12 mouse cellular contexts compared by ENCODE assay signal in the genomic region with DNA sequence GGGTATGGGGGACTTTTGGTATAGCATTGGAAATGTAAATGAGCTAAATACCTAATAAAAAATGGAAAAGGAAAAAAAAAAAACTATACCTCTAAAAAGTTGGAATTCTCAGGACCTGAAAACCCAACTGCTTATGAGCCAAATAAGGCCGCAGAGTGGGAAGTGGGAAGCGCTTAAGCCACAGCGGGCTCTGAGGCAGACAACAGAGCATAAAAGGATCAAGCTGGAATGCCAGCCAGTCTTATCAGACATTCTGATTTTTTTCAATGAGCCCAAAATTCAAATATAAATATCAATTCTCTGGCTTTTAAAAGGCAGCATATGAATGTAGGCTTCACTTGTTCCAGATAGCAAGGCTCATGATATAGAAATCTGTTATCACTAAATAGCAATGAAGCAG. TPM values are rescaled to one million over a fixed set of nuclear protein-coding genes. Genes with fewer than 3 reads are reported as not detected.
DNase-seq lines count a peak whose midpoint lies in the region; ATAC-seq and TF ChIP-seq lines count a peak whose summit lies in the region.
"Had no signal": no experiment of that assay in that cellular context is flagged by ENCODE, and none has a peak within 500 bp of the region (broad histone marks: within the 10 kb centered on the region; RNA-seq: fewer than 3 reads in every experiment).

No protein-coding gene starts in this region.

- peaks cover 3% of the 10 kb centered on the region for H3K36me3 ChIP-seq in heart, embryonic 13.5 days
- H3K36me3 ChIP-seq in ES-Bruce4 (ENCODE audit: control insufficient read depth, insufficient read depth, low read length, poor library complexity, severe bottlenecking) = no peaks in the 10 kb centered on the region; the same call in 1 of the 2 replicates
- H3K36me3 ChIP-seq in forebrain, postnatal 0 days (ENCODE audit: insufficient read depth) = no peaks in the 10 kb centered on the region
- no peaks in the 10 kb centered on the region for H3K36me3 ChIP-seq in liver, postnatal 0 days (replicated peaks; ENCODE audit: insufficient read depth, low read length)

- no peak for TF ChIP-seq CTCF in ES-Bruce4 (IDR thresholded peaks at IDR 0.05; ENCODE audit: low read depth, low read length)
- TF ChIP-seq CTCF in forebrain, postnatal 0 days (IDR thresholded peaks at IDR 0.05; ENCODE audit: low read depth) = no peak
- no peak for TF ChIP-seq CTCF in liver, postnatal 0 days (IDR thresholded peaks at IDR 0.05; ENCODE audit: low read depth)

- H3K9ac ChIP-seq in heart, embryonic 13.5 days = no peak overlapping the region
- peak overlapping the region; percentile 96 for H3K9ac ChIP-seq in ES-Bruce4 (ENCODE audit: low read depth, poor library complexity, severe bottlenecking)
- no peak overlapping the region for H3K9ac ChIP-seq in forebrain, postnatal 0 days
- H3K9ac ChIP-seq in liver, postnatal 0 days (replicated peaks) = no peak overlapping the region

- H3K27me3 ChIP-seq in heart, embryonic 13.5 days (replicated peaks) = no peaks in the 10 kb centered on the region
- H3K27me3 ChIP-seq in ES-Bruce4 (ENCODE audit: control insufficient read depth, insufficient read depth, low read length, poor library complexity, severe bottlenecking) = no peaks in the 10 kb centered on the region
- H3K27me3 ChIP-seq in forebrain, postnatal 0 days (ENCODE audit: insufficient read depth, low read length) = no peaks in the 10 kb centered on the region
- H3K27me3 ChIP-seq in liver, postnatal 0 days (ENCODE audit: insufficient read depth, low read length) = no peaks in the 10 kb centered on the region

- peak overlapping the region; percentile 9; the same call in 1 of the 2 replicates for H3K27ac ChIP-seq in heart, embryonic 13.5 days (replicated peaks)
- no peak overlapping the region for H3K27ac ChIP-seq in ES-Bruce4 (ENCODE audit: insufficient read depth, low read length)
- H3K27ac ChIP-seq in forebrain, postnatal 0 days (ENCODE audit: low read depth, low read length) = 0 out of 2 replicates have a peak overlapping the region, but pooled peaks have one; percentile 45
- no peak overlapping the region for H3K27ac ChIP-seq in liver, postnatal 0 days (ENCODE audit: low read depth)

- WGBS in heart, embryonic 13.5 days = 60% methylated on average over 3 of the region's 3 CpGs
- WGBS in forebrain, postnatal 0 days = 77% methylated on average over 3 of the region's 3 CpGs
- 76% methylated on average over 3 of the region's 3 CpGs for WGBS in liver, postnatal 0 days (ENCODE audit: insufficient replicate concordance)

- peaks cover 11% of the 10 kb centered on the region for H3K4me1 ChIP-seq in heart, embryonic 13.5 days
- no peaks in the 10 kb centered on the region for H3K4me1 ChIP-seq in ES-Bruce4 (ENCODE audit: control insufficient read depth, insufficient read depth, low read length)
- 0 out of 2 replicates have a peak, but pooled peaks cover 5% of the 10 kb centered on the region for H3K4me1 ChIP-seq in forebrain, postnatal 0 days (ENCODE audit: insufficient read depth)
- H3K4me1 ChIP-seq in liver, postnatal 0 days (ENCODE audit: insufficient read depth) = peaks cover 2% of the 10 kb centered on the region; the same call in 1 of the 2 replicates

- H3K4me3 ChIP-seq in heart, embryonic 13.5 days = peak overlapping the region; percentile 10; the same call in 1 of the 2 replicates
- no peak overlapping the region for H3K4me3 ChIP-seq in ES-Bruce4 (ENCODE audit: low read depth, low read length)
- no peak overlapping the region for H3K4me3 ChIP-seq in forebrain, postnatal 0 days (ENCODE audit: low read depth, low read length)
- no peak overlapping the region for H3K4me3 ChIP-seq in liver, postnatal 0 days (ENCODE audit: low read depth, low read length)

- DNase-seq in heart, postnatal 25 days (ENCODE audit: low spot score) = no peak
- peak; percentile 11 for DNase-seq in forebrain, postnatal 0 days
- DNase-seq in liver, postnatal 0 days = no peak
- no peak for DNase-seq in cerebellum, adult 9-11 months
- DNase-seq in frontal cortex, adult 2 months (ENCODE audit: extremely low spot score in 1 of 2, low spot score in 1 of 2) = no peak
- no peak for DNase-seq in layer of hippocampus, adult 18-20 months (ENCODE audit: low spot score in 2 of 2)
- DNase-seq: cerebellum, adult 11-12 months; right cerebral cortex, postnatal 25 days; thymus, postnatal 4 days had no signal

- H3K9me3 ChIP-seq in heart, embryonic 13.5 days = no peaks in the 10 kb centered on the region
- H3K9me3 ChIP-seq in ES-Bruce4 (replicated peaks; ENCODE audit: control insufficient read depth, insufficient read depth, low read length, poor library complexity, severe bottlenecking) = no peaks in the 10 kb centered on the region
- H3K9me3 ChIP-seq in forebrain, postnatal 0 days (ENCODE audit: low read length) = no peaks in the 10 kb centered on the region
- no peaks in the 10 kb centered on the region for H3K9me3 ChIP-seq in liver, postnatal 0 days (ENCODE audit: low read length)

- intact Hi-C loops in heart, postnatal 25 days (cut with DNase I) = loop anchor here (5.0 to 10.0 kb wide), 2 partner anchors 199 to 537 kb away; a partner anchor contains a TSS

- ATAC-seq in heart, embryonic 13.5 days (ENCODE audit: extremely low read depth, insufficient number of reproducible peaks, low FRiP score, low TSS enrichment) = no peak
- no peak for ATAC-seq in forebrain, postnatal 0 days
- ATAC-seq in liver, postnatal 0 days = no peak

- TF ChIP-seq POLR2A in ES-Bruce4 (IDR thresholded peaks at IDR 0.05; ENCODE audit: insufficient read depth, low read length) = no peak

- peak overlapping the region; percentile 75 for H3K4me2 ChIP-seq in heart, embryonic 13.5 days
- H3K4me2 ChIP-seq in forebrain, postnatal 0 days (ENCODE audit: low read depth) = peak overlapping the region; percentile 48
- H3K4me2 ChIP-seq in liver, postnatal 0 days (ENCODE audit: low read depth, low read length) = 0 out of 2 replicates have a peak overlapping the region, but pooled peaks have one; percentile 15

- TF ChIP-seq EP300 in ES-Bruce4 (IDR thresholded peaks at IDR 0.05; ENCODE audit: insufficient read depth, low read depth, low read length) = no peak
- no peak for TF ChIP-seq EP300 in liver, postnatal 0 days (IDR thresholded peaks at IDR 0.05; ENCODE audit: low read depth)

RNA-seq across cellular contexts. Expression of a gene that starts 0.8 kb away (rescaled TPM):
- 43.9 and 45.4 TPM in 2 replicates for polyA plus RNA-seq in heart, embryonic 13.5 days (2015; fragmentation: Nextera tagmentation; extraction: Ambion mirVana)
- 10 to 100 TPM; 15.0 to 16.1 TPM for total RNA-seq in heart, postnatal 25 days (2021)
- 20.4 and 23.0 TPM in 2 replicates for polyA plus RNA-seq in ES-Bruce4 (2011; ENCODE audit: insufficient read depth, insufficient read length, low read depth, missing spikeins)
- total RNA-seq in forebrain, postnatal 0 days (2014; rRNA removed) = 34.0 and 35.9 TPM in 2 replicates
- 16.0 and 37.9 TPM in 2 replicates for polyA plus RNA-seq in forebrain, postnatal 0 days (2015; fragmentation: Nextera tagmentation; extraction: Ambion mirVana)
- 10.6 and 12.3 TPM in 2 replicates for polyA plus RNA-seq in liver, postnatal 0 days (2015; fragmentation: Nextera tagmentation; extraction: Ambion mirVana)
- 19.8 and 21.5 TPM in 2 replicates for polyA plus RNA-seq in frontal cortex, adult 2 months (2012; rRNA removed)
- total RNA-seq in layer of hippocampus, adult 18-20 months (2021) = 10 to 100 TPM; 18.3 to 19.2 TPM

RNA-seq across cellular contexts. Expression of a gene that starts 42.0 kb away (rescaled TPM):
- polyA plus RNA-seq in heart, embryonic 13.5 days (2015; fragmentation: Nextera tagmentation; extraction: Ambion mirVana) = 0.24 TPM in 1 of 2 replicates, not detected in the other
- under 1 TPM; 0.18 to 0.22 TPM for total RNA-seq in heart, postnatal 25 days (2021)
- polyA plus RNA-seq in ES-Bruce4 (2011; ENCODE audit: insufficient read depth, insufficient read length, low read depth, missing spikeins) = 1.4 TPM in 1 of 2 replicates, not detected in the other
- total RNA-seq in forebrain, postnatal 0 days (2014; rRNA removed) = 5.7 and 6.2 TPM in 2 replicates
- 5.7 and 6.3 TPM in 2 replicates for polyA plus RNA-seq in forebrain, postnatal 0 days (2015; fragmentation: Nextera tagmentation; extraction: Ambion mirVana)
- polyA plus RNA-seq in liver, postnatal 0 days (2015; fragmentation: Nextera tagmentation; extraction: Ambion mirVana) = not detected in 2 replicates
- polyA plus RNA-seq in frontal cortex, adult 2 months (2012; rRNA removed) = 1.9 and 2.0 TPM in 2 replicates
- 1 to 10 TPM; 1.3 to 1.4 TPM for total RNA-seq in layer of hippocampus, adult 18-20 months (2021)
- polyA plus RNA-seq: inflammation-experienced regulatory T-cells, adult 6 months had no signal

Comparison
In these comparisons a context has a peak if more than half of its experiments do, and no peak if none do; other contexts are left out.
1. H3K27ac ChIP-seq: peak in heart, embryonic 13.5 days (single experiment) and forebrain, postnatal 0 days (single experiment); none in ES-Bruce4 (single experiment) and liver, postnatal 0 days (single experiment).
2. H3K4me2 ChIP-seq: peak in every context shown above with its lines; median percentile 75 in heart, embryonic 13.5 days; 48 in forebrain, postnatal 0 days; 15 in liver, postnatal 0 days.